Mouse (Mus musculus) heart, embryonic 16.5 days (tissue): ENCODE measurements around the gene Cadm1. TPM values are rescaled to one million over a fixed set of nuclear protein-coding genes. Genes with fewer than 3 reads are reported as not detected.

Experiments
- ATAC-seq: fragments of 200-750 bp; cut with Nextera tagmentation; replicated peaks from 2 replicates; pipeline ENCODE4 v1.8.0; 2017; ENCODE audit warnings: moderate number of reproducible peaks; ENCODE audit not compliant: insufficient read depth, low FRiP score; ENCODE audit errors: extremely low read depth
- H3K27ac ChIP-seq: fragments of 300-500 bp; sonication (generic); 2 replicates; pipeline ENCODE4 v1.5.1; 2014; ENCODE audit warnings: mild to moderate bottlenecking, low read length, control low read depth, moderate library complexity
- H3K27me3 ChIP-seq: fragments of 300-500 bp; sonication (generic); 2 replicates; pipeline ENCODE4 v1.6.1; 2014; ENCODE audit warnings: low read length, mixed read lengths; ENCODE audit not compliant: control insufficient read depth, insufficient read depth
- H3K36me3 ChIP-seq: fragments of 300-500 bp; sonication (generic); 2 replicates; pipeline ENCODE4 v1.6.1; 2014; ENCODE audit not compliant: control insufficient read depth, insufficient read depth
- H3K4me1 ChIP-seq: fragments of 300-500 bp; sonication (generic); 2 replicates; pipeline ENCODE4 v1.6.1; 2014; ENCODE audit warnings: low read length, mixed read lengths; ENCODE audit not compliant: control insufficient read depth, insufficient read depth
- H3K4me2 ChIP-seq: fragments of 300-500 bp; sonication (generic); 2 replicates; pipeline ENCODE4 v1.6.1; 2014; ENCODE audit warnings: low read depth, mild to moderate bottlenecking, control low read depth, low read length
- H3K4me3 ChIP-seq: fragments of 300-500 bp; sonication (generic); 2 replicates; pipeline ENCODE4 v1.5.1; 2014; ENCODE audit warnings: mild to moderate bottlenecking, control low read depth, low read length
- H3K9ac ChIP-seq: fragments of 300-500 bp; sonication (generic); 2 replicates; pipeline ENCODE4 v1.6.1; 2014; ENCODE audit warnings: low read length, control low read depth
- H3K9me3 ChIP-seq: fragments of 300-500 bp; sonication (generic); replicated peaks from 2 replicates; pipeline ENCODE4 v1.6.1; 2016; ENCODE audit warnings: low read length; ENCODE audit not compliant: control insufficient read depth
- WGBS: fragments of 180-500 bp; shearing (Covaris S2); extraction: QIAGEN DNeasy Blood & Tissue Kit; methylation state at CpG from one replicate; pipeline ENCODE4 v1.1.7; 2014; 5-methylcytosine and 5-hydroxymethylcytosine counted together
- polyA plus RNA-seq: library from polyadenylated mRNA; unstranded; fragments of >200 nt; fragmentation: Nextera tagmentation; extraction: Ambion mirVana; gene quantifications from 2 replicates; pipeline ENCODE4 v1.2.1, GENCODE M21; 2015

Gene Cadm1
- polyA plus RNA-seq, 1 experiment from 2014 or later, result 12.7 TPM

DNA sequence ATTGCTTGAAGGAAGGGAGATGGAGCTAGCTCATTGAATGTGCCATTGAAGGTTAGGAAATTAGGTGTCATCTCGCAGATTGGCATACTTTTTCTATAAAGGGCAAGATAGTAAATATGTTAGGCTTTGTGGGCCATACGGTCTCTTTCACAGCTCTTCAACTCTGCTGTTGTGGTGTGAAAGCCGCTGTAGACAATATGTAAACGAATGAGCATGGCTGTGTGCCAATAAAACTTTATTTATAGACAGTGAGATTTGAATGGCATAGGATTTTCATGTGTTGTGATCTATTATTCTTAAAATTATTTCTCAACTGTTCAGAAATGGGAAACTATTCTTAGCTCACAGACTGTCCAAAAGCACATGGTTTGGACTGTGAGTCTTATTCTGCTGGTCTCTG is 123.0 kb downstream of the Cadm1 start:
- Histone ChIP-seq H3K9me3 (no peaks in the 10 kb centered on the region), H3K27ac (no peak overlapping the region), H3K4me3 (no peak overlapping the region), H3K36me3 (no peaks in the 10 kb centered on the region), H3K4me1 (peaks cover 5% of the 10 kb centered on the region), H3K9ac (no peak overlapping the region), H3K27me3 (no peaks in the 10 kb centered on the region), H3K4me2 (no peak overlapping the region)
- 68% methylated on average over 4 of the region's 4 CpGs for WGBS
- ATAC-seq, result no peak

DNA sequence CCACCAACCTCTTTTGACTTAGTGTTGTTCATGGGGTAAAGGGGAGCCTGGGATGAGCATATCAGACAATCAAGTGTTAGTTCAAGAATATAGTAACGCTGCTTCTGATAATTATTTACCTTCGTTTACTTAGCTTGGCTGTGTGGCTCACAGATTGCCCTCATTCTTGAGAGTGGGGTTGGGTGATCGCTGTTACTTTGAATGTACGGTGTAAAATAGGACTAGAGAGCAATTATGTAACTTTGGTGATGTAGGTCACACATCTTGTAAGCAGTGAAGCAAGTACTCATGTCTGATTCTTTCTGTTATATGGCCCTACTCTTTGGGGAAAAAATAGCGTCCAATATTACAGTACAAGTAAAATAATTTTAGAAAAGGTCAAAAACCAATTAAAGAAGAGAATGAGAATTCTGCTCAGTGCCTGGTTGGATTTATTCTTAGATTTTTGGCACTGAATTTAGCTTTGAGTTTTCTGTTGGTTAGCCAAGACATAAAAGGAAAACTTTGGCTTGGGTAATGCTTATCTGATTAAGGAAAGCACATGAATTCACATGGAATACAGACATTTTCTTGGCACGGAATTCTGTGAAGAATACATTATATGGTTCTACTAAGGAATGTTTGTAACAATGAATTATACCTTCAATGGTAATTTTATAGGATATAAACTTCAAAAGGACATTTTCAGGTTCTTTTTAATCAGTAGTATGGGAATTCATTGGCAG is 129.6 kb downstream of the Cadm1 start:
- no peak overlapping the region for H3K4me3 ChIP-seq
- no peaks in the 10 kb centered on the region for H3K4me1 ChIP-seq
- H3K27ac ChIP-seq, result no peak overlapping the region
- no peaks in the 10 kb centered on the region for H3K27me3 ChIP-seq
- no peak for ATAC-seq
- no peak overlapping the region for H3K4me2 ChIP-seq
- WGBS, result 83% methylated on average over 6 of the region's 6 CpGs
- H3K9me3 ChIP-seq, result no peaks in the 10 kb centered on the region
- H3K9ac ChIP-seq, result no peak overlapping the region
- no peaks in the 10 kb centered on the region for H3K36me3 ChIP-seq

DNA sequence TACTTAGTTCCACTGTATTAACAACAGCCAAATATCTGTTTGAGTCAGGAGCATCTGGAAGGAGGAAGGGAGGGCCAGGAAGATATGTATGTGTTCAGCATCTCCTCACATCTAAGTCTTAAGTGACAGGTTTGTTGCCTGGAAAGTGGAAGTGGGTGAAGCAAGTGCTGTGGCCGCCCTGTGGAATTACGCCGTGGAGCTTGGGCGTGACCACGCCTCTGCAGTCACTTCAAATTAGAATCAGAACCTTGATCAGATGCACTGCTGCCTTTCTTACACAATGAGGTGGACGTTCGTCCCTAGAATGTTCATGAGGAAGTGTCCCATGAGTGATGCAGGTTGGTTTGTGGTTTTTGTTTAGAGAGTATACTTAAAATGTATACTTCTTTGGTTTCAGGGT is 131.6 kb downstream of the Cadm1 start:
- no peak overlapping the region for H3K27ac ChIP-seq
- WGBS, result 82% methylated on average over 7 of the region's 7 CpGs

DNA sequence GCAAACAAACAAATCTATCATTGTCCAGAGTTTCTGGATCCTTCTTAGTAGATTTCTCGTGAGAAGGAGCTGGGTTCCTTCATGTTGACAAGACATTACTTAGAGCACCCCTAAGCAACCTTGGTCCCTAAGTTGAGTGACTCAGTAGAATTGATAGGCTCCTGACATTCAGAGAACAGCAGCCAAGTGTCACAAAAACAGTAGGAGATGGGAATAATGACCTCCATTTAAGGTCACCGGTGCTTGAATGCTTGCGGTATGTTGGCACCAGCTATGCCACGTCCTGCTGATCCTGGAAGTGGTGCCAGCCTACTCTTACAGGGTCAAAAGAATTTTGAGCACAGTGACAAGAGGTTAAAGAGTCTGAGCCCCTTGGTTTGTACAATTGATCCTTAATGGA is 139.2 kb downstream of the Cadm1 start:
- Histone ChIP-seq H3K27me3 (no peaks in the 10 kb centered on the region), H3K4me2 (no peak overlapping the region), H3K36me3 (no peaks in the 10 kb centered on the region), H3K27ac (no peak overlapping the region), H3K4me3 (no peak overlapping the region), H3K9me3 (no peaks in the 10 kb centered on the region), H3K9ac (no peak overlapping the region), H3K4me1 (peaks cover 12% of the 10 kb centered on the region)
- WGBS, result 59% methylated on average over 4 of the region's 4 CpGs
- no peak for ATAC-seq

More for the DNA sequence above, 131.6 kb downstream of the Cadm1 start:
- ATAC-seq, result no peak
- Histone ChIP-seq H3K4me1 (no peaks in the 10 kb centered on the region), H3K36me3 (no peaks in the 10 kb centered on the region), H3K4me3 (no peak overlapping the region), H3K9ac (no peak overlapping the region), H3K4me2 (no peak overlapping the region), H3K9me3 (no peaks in the 10 kb centered on the region), H3K27me3 (no peaks in the 10 kb centered on the region)

DNA sequence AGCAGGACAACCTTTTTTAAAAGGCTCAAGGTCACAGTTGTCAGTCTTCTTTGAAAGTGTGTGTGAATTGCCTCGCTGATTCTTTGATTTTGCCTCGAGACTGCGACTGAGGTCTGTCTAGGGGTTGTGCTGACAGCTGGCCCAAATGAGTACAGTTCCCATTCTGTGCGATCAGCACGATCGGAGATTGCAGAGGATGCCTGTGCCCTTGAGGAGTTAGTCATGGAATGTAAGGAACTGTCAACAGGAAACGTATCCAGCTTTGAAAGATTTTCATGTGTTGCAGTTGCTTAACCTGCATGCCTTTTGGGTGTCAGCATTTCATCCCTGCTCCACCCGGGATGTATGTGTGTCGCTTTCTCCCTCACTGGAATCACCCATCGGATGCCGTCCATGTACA is 141.6 kb downstream of the Cadm1 start:
- Histone ChIP-seq H3K36me3 (no peaks in the 10 kb centered on the region), H3K4me1 (peaks cover 18% of the 10 kb centered on the region), H3K4me3 (no peak overlapping the region), H3K9ac (no peak overlapping the region), H3K27me3 (no peaks in the 10 kb centered on the region), H3K4me2 (peak overlapping the region; percentile 33), H3K27ac (no peak overlapping the region), H3K9me3 (no peaks in the 10 kb centered on the region)
- 41% methylated on average over 11 of the region's 11 CpGs for WGBS
- no peak for ATAC-seq

DNA sequence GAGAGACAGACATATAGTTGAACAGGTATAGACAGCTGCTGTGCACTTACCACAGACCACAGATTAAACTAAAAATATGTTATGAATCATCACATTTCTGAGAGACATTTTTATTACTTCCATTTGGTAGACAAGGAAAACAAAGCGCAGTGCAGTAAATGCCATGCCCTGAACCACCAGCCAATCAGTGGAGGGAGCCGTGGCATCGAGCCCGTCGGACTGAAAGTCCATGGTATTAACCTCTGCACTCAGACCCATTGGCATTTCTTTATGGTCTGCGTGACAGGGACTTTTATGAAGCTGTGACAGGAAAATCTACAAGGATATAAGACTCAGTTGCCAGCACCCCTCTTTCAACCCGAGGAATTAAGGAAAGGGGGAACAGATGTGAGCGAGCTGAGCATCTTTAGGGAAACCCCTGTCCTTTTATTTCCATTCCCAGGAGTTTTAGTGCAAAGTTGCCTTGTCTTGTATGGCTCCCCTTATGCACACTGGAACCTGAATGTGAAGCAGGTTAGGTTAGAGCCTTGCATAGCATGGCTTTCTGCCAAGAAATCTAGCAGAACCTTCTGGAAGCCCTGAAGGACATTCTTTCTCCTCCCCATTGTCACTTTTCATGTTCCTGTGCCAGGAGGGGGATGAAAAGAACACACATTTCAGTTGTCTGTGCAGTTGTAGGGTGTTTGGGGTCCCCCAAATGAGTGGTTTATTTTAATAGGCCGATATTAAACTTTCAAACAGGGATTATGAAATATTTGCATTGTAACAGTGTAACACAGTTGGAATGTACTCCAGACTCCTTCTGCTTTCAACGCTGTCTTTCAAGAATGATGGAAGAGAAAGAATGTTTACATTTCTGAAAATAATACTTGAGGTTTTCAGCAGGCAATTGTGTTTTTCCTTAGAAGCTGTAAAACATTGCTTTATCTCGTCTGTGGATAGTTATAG is 145.1 kb downstream of the Cadm1 start:
- no peak overlapping the region for H3K4me2 ChIP-seq
- H3K27me3 ChIP-seq, result no peaks in the 10 kb centered on the region
- no peak overlapping the region for H3K4me3 ChIP-seq
- no peak for ATAC-seq
- no peak overlapping the region for H3K9ac ChIP-seq
- no peaks in the 10 kb centered on the region for H3K9me3 ChIP-seq
- 67% methylated on average over 11 of the region's 11 CpGs for WGBS
- no peaks in the 10 kb centered on the region for H3K36me3 ChIP-seq
- H3K4me1 ChIP-seq, result peaks cover 16% of the 10 kb centered on the region
- H3K27ac ChIP-seq, result no peak overlapping the region

DNA sequence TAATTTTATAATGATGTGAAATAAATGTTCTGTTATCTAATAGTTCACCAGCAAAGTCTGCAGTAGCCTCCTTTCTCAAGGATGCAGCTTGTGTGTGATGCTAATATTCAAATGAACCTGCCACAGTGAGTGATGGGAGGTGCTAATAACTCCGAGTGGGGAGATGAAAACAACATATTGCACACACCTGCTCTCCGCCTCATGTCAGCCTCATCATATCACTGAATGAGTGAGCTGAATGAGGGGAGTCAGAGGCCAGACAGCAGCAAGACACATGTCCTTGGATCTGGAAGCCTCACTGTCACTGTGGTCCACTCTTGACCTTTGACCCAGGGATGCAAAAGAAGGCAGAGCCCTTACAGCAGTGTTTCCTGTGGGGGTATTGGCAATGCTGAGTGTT is 156.9 kb downstream of the Cadm1 start:
- Histone ChIP-seq H3K36me3 (no peaks in the 10 kb centered on the region), H3K4me3 (no peak overlapping the region), H3K27me3 (no peaks in the 10 kb centered on the region), H3K9me3 (no peaks in the 10 kb centered on the region), H3K4me1 (peaks cover 21% of the 10 kb centered on the region), H3K4me2 (no peak overlapping the region), H3K9ac (no peak overlapping the region), H3K27ac (no peak overlapping the region)
- ATAC-seq, result no peak
- 84% methylated on average over 2 of the region's 2 CpGs for WGBS

DNA sequence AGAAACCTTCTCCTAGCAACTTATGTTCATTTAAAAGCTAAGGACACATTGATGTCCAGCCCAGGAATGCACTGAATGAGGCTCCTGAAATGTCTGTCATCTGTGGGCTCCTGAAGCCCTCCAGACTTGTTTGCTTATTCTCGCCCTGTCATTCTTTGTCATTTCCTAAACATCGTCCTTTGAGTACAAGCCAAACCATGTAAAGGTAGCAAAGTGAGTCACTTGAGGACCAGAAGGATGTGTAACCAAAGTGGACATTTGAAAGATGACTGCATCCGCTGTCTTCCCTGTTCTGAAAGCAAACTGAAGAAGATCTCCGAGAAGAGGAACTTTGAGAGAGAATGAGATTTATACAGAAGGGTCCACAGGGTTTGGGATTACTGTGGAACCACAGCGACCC is 157.6 kb downstream of the Cadm1 start:
- 80% methylated on average over 5 of the region's 5 CpGs for WGBS
- H3K27me3 ChIP-seq, result no peaks in the 10 kb centered on the region
- peaks cover 21% of the 10 kb centered on the region for H3K4me1 ChIP-seq
- no peaks in the 10 kb centered on the region for H3K36me3 ChIP-seq
- H3K27ac ChIP-seq, result no peak overlapping the region; the same call in 1 of the 2 replicates
- H3K4me3 ChIP-seq, result no peak overlapping the region
- H3K4me2 ChIP-seq, result no peak overlapping the region
- ATAC-seq, result no peak
- no peak overlapping the region for H3K9ac ChIP-seq
- no peaks in the 10 kb centered on the region for H3K9me3 ChIP-seq

DNA sequence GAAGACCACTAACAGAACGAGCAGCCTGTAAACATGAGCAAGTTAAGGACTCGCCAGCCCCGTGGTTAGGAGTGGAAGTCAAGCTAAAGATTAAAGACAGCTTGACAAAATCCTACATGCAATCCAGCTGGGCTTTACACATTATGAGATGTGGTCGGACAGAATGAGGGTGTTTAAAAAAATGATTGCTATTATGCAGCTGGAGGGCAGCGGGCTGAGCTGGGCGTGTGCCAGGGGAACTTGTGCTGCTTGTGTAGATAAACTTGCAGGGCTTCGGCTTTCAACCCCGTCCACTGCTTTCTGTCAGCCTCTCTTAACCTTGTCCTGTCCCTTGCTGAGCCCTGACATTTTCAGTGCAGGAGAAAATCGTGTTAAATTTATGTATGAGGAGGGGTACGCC is 158.3 kb downstream of the Cadm1 start:
- Histone ChIP-seq H3K27ac (peak overlapping the region; percentile 67), H3K4me3 (no peak overlapping the region), H3K4me2 (peak overlapping the region; percentile 59), H3K9me3 (no peaks in the 10 kb centered on the region), H3K9ac (peak overlapping the region; percentile 21; the same call in 1 of the 2 replicates), H3K4me1 (peaks cover 18% of the 10 kb centered on the region), H3K27me3 (no peaks in the 10 kb centered on the region), H3K36me3 (no peaks in the 10 kb centered on the region)
- ATAC-seq, result peak; percentile 69
- WGBS, result 12% methylated on average over 10 of the region's 10 CpGs
